Mouse (Mus musculus): ENCODE measurements at regions not wholly inside any gene's neighbourhood (a gene's known extent, or its start where the extent isn't known, plus 50 kb on each side); places are given as distances from the start of the nearest gene placed in this dataset.

DNA sequence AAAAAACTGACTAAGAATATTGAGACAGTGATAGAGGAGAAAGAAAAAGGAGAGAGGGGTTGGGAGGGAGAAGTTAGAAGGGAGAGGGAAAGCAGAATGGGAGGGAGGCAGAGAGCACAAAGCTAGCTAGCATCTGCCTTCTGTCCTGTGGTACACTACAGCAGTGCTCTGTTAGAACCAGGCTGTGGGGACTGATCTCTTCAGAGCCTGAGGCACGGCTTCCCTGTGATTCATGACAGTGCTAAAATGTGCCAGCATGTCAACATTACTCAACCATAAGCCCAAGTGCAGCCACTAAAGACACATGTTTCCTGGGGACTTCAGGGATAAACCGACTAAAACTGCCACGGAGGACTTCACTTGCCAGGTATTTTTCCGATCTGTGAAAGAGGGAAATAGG is 455.1 kb upstream of the BB014433 start:
- no peak overlapping the region for H3K4me3 ChIP-seq (ENCODE audit: low read depth, low read length)
- H3K27me3 ChIP-seq (ENCODE audit: control insufficient read depth, insufficient read depth, low read length): no peaks in the 10 kb centered on the region
- H3K27ac ChIP-seq (ENCODE audit: low read depth, low read length): no peak overlapping the region
- 82% methylated on average over 4 of the region's 4 CpGs for WGBS
- no peak overlapping the region for H3K4me2 ChIP-seq
- ATAC-seq (ENCODE audit: low FRiP score) (no peak), DNase-seq (ENCODE audit: low spot score, missing footprints) (no peak)
- H3K9me3 ChIP-seq (ENCODE audit: control insufficient read depth, low read length): no peaks in the 10 kb centered on the region
- no peak overlapping the region for H3K9ac ChIP-seq (ENCODE audit: low read length)
- no peaks in the 10 kb centered on the region for H3K4me1 ChIP-seq (ENCODE audit: control insufficient read depth, insufficient read depth, low read length)
- H3K36me3 ChIP-seq (ENCODE audit: control insufficient read depth, insufficient read depth, low read length): no peaks in the 10 kb centered on the region

DNA sequence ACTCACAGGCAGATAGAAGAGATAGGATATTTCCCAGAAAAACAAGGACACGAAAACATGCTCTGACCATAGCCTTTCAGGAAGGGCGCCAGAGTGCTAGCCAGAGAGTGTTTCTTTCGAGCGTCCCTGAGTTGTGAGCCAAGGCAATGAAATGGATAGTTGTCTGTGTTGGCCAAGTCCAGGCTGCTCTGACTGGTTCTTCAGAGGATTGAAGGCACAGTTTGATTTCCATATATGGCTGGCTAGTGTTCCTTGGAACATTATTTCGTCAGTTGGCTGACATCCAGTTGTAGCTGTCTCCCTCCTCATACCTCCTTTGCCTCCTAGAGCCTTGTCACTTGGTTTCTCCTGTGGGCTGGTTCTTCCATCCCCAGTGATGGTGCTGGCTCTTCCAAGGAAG is 451.7 kb upstream of the BB014433 start:
- Histone ChIP-seq H3K4me2 (no peak overlapping the region), H3K36me3 (ENCODE audit: control insufficient read depth, insufficient read depth, low read length) (no peaks in the 10 kb centered on the region), H3K4me1 (ENCODE audit: control insufficient read depth, insufficient read depth, low read length) (no peaks in the 10 kb centered on the region), H3K9me3 (ENCODE audit: control insufficient read depth, low read length) (no peaks in the 10 kb centered on the region), H3K27ac (ENCODE audit: low read depth, low read length) (no peak overlapping the region), H3K9ac (ENCODE audit: low read length) (no peak overlapping the region), H3K4me3 (ENCODE audit: low read depth, low read length) (no peak overlapping the region), H3K27me3 (ENCODE audit: control insufficient read depth, insufficient read depth, low read length) (no peaks in the 10 kb centered on the region)
- ATAC-seq (ENCODE audit: low FRiP score) (no peak), DNase-seq (ENCODE audit: low spot score, missing footprints) (no peak)
- WGBS: 84% methylated on average over 5 of the region's 5 CpGs

DNA sequence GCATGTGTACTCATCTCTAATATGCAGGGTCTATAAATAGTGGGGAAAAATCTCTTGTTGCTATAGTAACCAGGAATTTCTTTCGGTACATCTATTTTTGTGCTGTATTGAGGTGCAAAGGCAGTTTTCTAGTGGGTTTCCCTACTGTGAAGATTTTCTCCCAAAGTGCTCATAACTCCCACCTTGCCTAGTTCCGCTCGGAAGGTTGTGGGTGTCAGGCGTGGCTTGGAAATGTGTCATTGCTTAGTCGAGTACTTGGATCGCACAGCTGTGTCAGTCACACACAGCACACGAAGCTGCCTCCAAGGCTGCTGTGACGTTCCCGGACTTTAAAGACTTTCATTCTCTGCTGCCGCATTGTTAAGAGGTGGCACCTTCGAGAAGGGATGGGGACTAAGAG is 450.4 kb upstream of the BB014433 start:
- ATAC-seq (ENCODE audit: low FRiP score): no peak
- Histone ChIP-seq H3K4me1 (ENCODE audit: control insufficient read depth, insufficient read depth, low read length) (no peaks in the 10 kb centered on the region), H3K4me2 (no peak overlapping the region), H3K36me3 (ENCODE audit: control insufficient read depth, insufficient read depth, low read length) (no peaks in the 10 kb centered on the region), H3K4me3 (ENCODE audit: low read depth, low read length) (no peak overlapping the region), H3K9me3 (ENCODE audit: control insufficient read depth, low read length) (no peaks in the 10 kb centered on the region), H3K27me3 (ENCODE audit: control insufficient read depth, insufficient read depth, low read length) (no peaks in the 10 kb centered on the region), H3K9ac (ENCODE audit: low read length) (no peak overlapping the region), H3K27ac (ENCODE audit: low read depth, low read length) (no peak overlapping the region)
- 81% methylated on average over 11 of the region's 11 CpGs for WGBS
- peak; percentile 8 for DNase-seq (ENCODE audit: low spot score, missing footprints)

DNA sequence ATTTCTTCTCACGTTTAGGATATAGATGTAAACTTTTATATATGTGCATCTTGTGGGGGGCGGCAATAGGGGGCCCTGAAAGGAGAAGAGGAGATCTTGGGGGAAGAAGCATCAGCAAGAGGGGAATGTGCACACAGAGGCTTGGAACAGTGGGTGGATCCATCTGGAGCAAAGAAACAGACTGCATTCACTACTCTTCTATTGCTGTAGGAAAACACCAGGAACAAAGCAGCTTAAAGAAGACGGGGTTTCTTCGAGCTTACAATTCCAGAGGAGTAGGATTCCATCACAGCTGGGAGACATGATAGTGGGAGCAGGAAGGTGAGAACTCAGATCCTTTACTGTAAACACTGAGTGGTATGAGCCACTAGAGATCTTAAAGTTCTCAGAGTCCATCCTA is 444.9 kb upstream of the BB014433 start:
- Histone ChIP-seq H3K36me3 (ENCODE audit: control insufficient read depth, insufficient read depth, low read length) (no peaks in the 10 kb centered on the region), H3K9me3 (ENCODE audit: control insufficient read depth, low read length) (no peaks in the 10 kb centered on the region), H3K4me1 (ENCODE audit: control insufficient read depth, insufficient read depth, low read length) (no peaks in the 10 kb centered on the region), H3K9ac (ENCODE audit: low read length) (no peak overlapping the region), H3K4me3 (ENCODE audit: low read depth, low read length) (no peak overlapping the region), H3K4me2 (no peak overlapping the region), H3K27ac (ENCODE audit: low read depth, low read length) (no peak overlapping the region), H3K27me3 (ENCODE audit: control insufficient read depth, insufficient read depth, low read length) (no peaks in the 10 kb centered on the region)
- peak; percentile 51 for DNase-seq (ENCODE audit: low spot score, missing footprints)
- WGBS: 90% methylated on average over 4 of the region's 4 CpGs
- no peak for ATAC-seq (ENCODE audit: low FRiP score)

DNA sequence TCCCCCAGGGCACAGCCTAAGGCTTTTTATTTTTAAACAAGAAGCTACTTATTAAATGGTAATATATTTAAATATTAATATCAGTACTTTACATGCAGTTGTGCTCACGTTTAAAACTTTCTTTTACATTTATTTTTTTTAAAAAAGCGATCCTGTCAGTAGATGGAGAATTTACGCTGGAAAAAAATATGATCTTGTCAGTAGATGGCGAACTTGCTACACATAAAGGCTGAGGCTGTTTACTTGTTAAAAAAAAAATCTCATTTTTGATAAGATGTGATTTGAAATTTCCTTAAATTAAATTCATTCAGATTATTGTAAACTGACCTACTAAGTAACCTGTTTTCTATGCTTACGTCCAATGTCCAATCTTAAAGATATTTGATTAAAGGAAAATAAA is 441.7 kb upstream of the BB014433 start:
- H3K27ac ChIP-seq (ENCODE audit: low read depth, low read length): no peak overlapping the region
- no peak overlapping the region for H3K4me2 ChIP-seq
- H3K27me3 ChIP-seq (ENCODE audit: control insufficient read depth, insufficient read depth, low read length): no peaks in the 10 kb centered on the region
- no peak overlapping the region for H3K9ac ChIP-seq (ENCODE audit: low read length)
- no peaks in the 10 kb centered on the region for H3K4me1 ChIP-seq (ENCODE audit: control insufficient read depth, insufficient read depth, low read length)
- DNase-seq (ENCODE audit: low spot score, missing footprints) (peak; percentile 77), ATAC-seq (ENCODE audit: low FRiP score) (no peak)
- H3K9me3 ChIP-seq (ENCODE audit: control insufficient read depth, low read length): no peaks in the 10 kb centered on the region
- no peaks in the 10 kb centered on the region for H3K36me3 ChIP-seq (ENCODE audit: control insufficient read depth, insufficient read depth, low read length)
- 70% methylated on average over 5 of the region's 5 CpGs for WGBS
- H3K4me3 ChIP-seq (ENCODE audit: low read depth, low read length): no peak overlapping the region

DNA sequence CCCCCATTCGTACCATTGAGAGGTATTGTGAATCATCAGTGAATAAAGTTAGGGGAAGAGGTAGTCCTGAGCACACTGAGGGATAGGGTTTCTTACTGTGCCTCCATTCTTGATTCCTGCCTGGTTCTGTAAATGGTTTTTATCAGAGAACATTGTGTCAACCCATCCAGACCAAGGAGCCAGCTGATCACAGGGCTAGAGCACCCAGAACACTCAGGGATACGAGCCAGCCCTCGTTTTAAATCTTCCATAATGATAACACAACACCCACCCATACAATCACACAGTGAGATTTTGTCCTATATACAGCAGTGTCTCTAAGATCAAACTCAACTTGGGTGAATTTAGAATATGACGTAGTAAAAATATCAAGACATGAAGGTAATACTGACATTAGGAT is 424.7 kb upstream of the BB014433 start:
- WGBS: 88% methylated on average over 4 of the region's 4 CpGs
- H3K4me2 ChIP-seq: no peak overlapping the region
- peak; percentile 56 for DNase-seq (ENCODE audit: low spot score, missing footprints)

DNA sequence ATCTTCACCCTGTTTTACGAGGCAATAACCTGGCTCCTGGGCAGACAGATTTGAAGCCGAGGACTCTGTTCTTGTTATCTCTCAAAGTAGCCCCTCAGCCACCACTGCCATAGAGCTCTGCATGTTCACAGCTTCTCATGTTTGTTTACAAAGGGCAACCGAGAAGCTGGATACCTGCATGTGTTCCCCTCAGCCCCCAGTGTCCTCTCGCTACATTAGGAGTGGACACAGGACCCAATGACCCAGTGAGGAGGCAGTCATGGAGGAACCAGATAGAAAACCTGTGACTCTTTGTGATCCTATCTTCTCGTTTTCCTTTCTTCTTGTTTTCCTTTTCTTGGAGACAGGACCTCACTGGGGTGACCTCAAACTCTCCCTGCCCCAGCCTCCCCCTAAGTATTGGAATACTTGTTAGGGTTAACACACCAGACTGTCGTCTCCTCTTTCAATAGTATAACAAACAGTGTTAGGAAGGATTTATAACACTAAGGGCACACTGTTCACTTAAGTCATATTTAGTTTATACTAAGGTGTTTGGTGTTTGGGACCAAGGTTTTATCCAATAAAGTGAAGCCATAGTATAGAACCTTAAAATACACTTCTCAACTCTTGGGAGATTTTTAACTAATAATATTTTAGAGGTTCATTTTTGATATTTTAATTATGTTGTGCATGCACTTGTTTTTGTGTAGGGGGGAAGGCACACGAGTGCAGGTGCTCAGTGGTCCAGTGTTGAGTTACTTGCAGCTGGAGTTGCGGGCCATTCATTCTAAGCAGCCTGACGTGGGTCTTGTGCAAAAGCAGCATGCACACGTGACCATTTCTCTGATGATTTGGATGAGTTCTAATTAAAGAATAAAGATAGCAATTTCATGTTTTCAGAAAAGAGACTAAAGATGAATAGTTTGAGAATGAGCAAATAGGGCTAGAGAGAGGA is 422.9 kb upstream of the BB014433 start:
- H3K4me1 ChIP-seq (ENCODE audit: control insufficient read depth, insufficient read depth, low read length): no peaks in the 10 kb centered on the region
- H3K27me3 ChIP-seq (ENCODE audit: control insufficient read depth, insufficient read depth, low read length): no peaks in the 10 kb centered on the region
- H3K9me3 ChIP-seq (ENCODE audit: control insufficient read depth, low read length): no peaks in the 10 kb centered on the region
- WGBS: 83% methylated on average over 10 of the region's 10 CpGs
- no peak overlapping the region for H3K27ac ChIP-seq (ENCODE audit: low read depth, low read length)
- H3K4me3 ChIP-seq (ENCODE audit: low read depth, low read length): no peak overlapping the region
- H3K36me3 ChIP-seq (ENCODE audit: control insufficient read depth, insufficient read depth, low read length): no peaks in the 10 kb centered on the region
- DNase-seq (ENCODE audit: low spot score, missing footprints) (peak; percentile 33), ATAC-seq (ENCODE audit: low FRiP score) (no peak)
- no peak overlapping the region for H3K9ac ChIP-seq (ENCODE audit: low read length)
- no peak overlapping the region for H3K4me2 ChIP-seq

More for the DNA sequence above, 424.7 kb upstream of the BB014433 start:
- Histone ChIP-seq H3K4me3 (ENCODE audit: low read depth, low read length) (no peak overlapping the region), H3K36me3 (ENCODE audit: control insufficient read depth, insufficient read depth, low read length) (no peaks in the 10 kb centered on the region), H3K27ac (ENCODE audit: low read depth, low read length) (no peak overlapping the region), H3K9me3 (ENCODE audit: control insufficient read depth, low read length) (no peaks in the 10 kb centered on the region), H3K9ac (ENCODE audit: low read length) (no peak overlapping the region), H3K4me1 (ENCODE audit: control insufficient read depth, insufficient read depth, low read length) (no peaks in the 10 kb centered on the region), H3K27me3 (ENCODE audit: control insufficient read depth, insufficient read depth, low read length) (no peaks in the 10 kb centered on the region)
- ATAC-seq (ENCODE audit: low FRiP score): no peak

DNA sequence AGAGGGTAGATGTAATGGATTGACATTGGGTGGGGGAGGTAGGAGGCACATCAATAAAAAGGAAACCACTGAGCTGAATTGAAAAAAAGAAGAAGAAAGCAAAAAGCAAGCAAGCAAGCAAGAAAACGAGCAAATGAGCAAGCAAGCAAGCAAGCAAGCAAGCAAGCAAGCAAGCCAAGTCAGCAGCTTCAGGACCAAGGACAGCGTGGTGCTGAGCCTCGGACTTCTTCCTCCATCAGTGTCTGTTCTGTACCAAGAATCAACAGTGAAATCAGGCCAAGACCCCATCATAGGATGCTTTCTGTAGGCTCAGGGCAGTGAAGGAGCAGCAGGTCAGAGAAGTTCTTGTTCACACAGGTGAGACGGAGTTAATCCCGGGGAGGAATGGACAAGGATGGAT is 392.7 kb upstream of the BB014433 start:
- DNase-seq (ENCODE audit: low spot score, missing footprints) (peak; percentile 92), ATAC-seq (ENCODE audit: low FRiP score) (no peak)
- Histone ChIP-seq H3K9me3 (ENCODE audit: control insufficient read depth, low read length) (no peaks in the 10 kb centered on the region), H3K4me2 (no peak overlapping the region), H3K4me1 (ENCODE audit: control insufficient read depth, insufficient read depth, low read length) (no peaks in the 10 kb centered on the region), H3K4me3 (ENCODE audit: low read depth, low read length) (no peak overlapping the region), H3K27me3 (ENCODE audit: control insufficient read depth, insufficient read depth, low read length) (no peaks in the 10 kb centered on the region), H3K36me3 (ENCODE audit: control insufficient read depth, insufficient read depth, low read length) (no peaks in the 10 kb centered on the region), H3K27ac (ENCODE audit: low read depth, low read length) (no peak overlapping the region), H3K9ac (ENCODE audit: low read length) (no peak overlapping the region)
- 54% methylated on average over 5 of the region's 5 CpGs for WGBS

DNA sequence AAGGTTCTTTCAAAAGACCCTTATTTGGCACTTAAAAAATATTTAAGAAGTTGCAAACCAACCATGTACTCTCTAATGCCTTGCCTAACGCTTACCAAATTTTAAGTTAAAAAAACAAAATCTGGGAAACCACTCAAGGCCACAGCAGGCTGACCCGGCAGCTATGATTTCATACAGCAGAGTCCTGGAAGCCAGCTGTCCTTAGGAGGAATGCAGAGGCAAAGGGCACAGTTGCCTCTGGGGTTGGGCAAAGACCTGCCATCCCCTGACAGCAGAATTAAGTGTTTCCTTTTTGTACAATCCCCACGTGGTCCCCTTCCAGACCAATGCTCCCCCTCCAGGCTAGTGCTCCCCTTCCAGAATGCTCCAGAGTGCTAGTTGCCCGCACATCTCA is 348.8 kb upstream of the BB014433 start:
- Histone ChIP-seq H3K27ac (ENCODE audit: low read depth, low read length) (no peak overlapping the region), H3K36me3 (ENCODE audit: control insufficient read depth, insufficient read depth, low read length) (no peaks in the 10 kb centered on the region), H3K27me3 (ENCODE audit: control insufficient read depth, insufficient read depth, low read length) (no peaks in the 10 kb centered on the region), H3K4me1 (ENCODE audit: control insufficient read depth, insufficient read depth, low read length) (0 out of 2 replicates have a peak, but pooled peaks cover 2% of the 10 kb centered on the region), H3K9ac (ENCODE audit: low read length) (no peak overlapping the region), H3K4me2 (no peak overlapping the region), H3K9me3 (ENCODE audit: control insufficient read depth, low read length) (no peaks in the 10 kb centered on the region), H3K4me3 (ENCODE audit: low read depth, low read length) (no peak overlapping the region)
- DNase-seq (ENCODE audit: low spot score, missing footprints): no peak
- no peak for ATAC-seq (ENCODE audit: low FRiP score)
- 74% methylated on average over 4 of the region's 4 CpGs for WGBS
